Mouse (Mus musculus) heart, adult 2 months (tissue): Measurements from ENCODE around the gene Dido1. TPM values are rescaled to one million over a fixed set of nuclear protein-coding genes. Genes with fewer than 3 reads are reported as not detected.

Experiments
- DNase-seq, 2 experiments: peaks; one replicate each; pipeline ENCODE4 v3.0.0; 2021
- H3K27ac ChIP-seq: fragments of 200-600 bp; 2 replicates; pipeline ENCODE4 v1.8.1; 2022
- H3K27me3 ChIP-seq: fragments of 200-500 bp; 2 replicates; pipeline ENCODE4 v1.6.1; 2012; ENCODE audit warnings: mild to moderate bottlenecking, low read length, inconsistent platforms, mixed read lengths; ENCODE audit not compliant: control insufficient read depth, insufficient read depth
- H3K36me3 ChIP-seq: fragments of 200-500 bp; 2 replicates; pipeline ENCODE4 v1.6.1; 2012; ENCODE audit warnings: low read length, inconsistent platforms; ENCODE audit not compliant: control insufficient read depth, insufficient read depth
- H3K4me1 ChIP-seq: fragments of 200-500 bp; 2 replicates; pipeline ENCODE4 v1.6.1; 2011; ENCODE audit warnings: low read length; ENCODE audit not compliant: control insufficient read depth, insufficient read depth
- H3K4me3 ChIP-seq: fragments of 200-600 bp; 2 replicates; pipeline ENCODE4 v1.8.1; 2022
- H3K79me2 ChIP-seq: fragments of 200-500 bp; replicated peaks from 2 replicates; pipeline ENCODE4 v1.6.1; 2012; ENCODE audit warnings: mild to moderate bottlenecking, inconsistent platforms, low read length, moderate library complexity, mixed read lengths; ENCODE audit not compliant: control insufficient read depth, insufficient read depth
- H3K9ac ChIP-seq: fragments of 200-500 bp; 2 replicates; pipeline ENCODE4 v1.6.1; 2012; ENCODE audit warnings: low read depth, mild to moderate bottlenecking, control low read depth, inconsistent platforms, low read length, mixed read lengths
- CTCF ChIP-seq: fragments of 200-600 bp; IDR thresholded peaks from 2 replicates; pipeline ENCODE4 v1.8.1; 2022; ENCODE audit warnings: antibody characterized with exemption, mild to moderate bottlenecking, moderate library complexity
- EP300 ChIP-seq: fragments of 200-500 bp; IDR thresholded peaks from 2 replicates; pipeline ENCODE4 v1.6.1; 2011; ENCODE audit warnings: low read depth, low read length, control low read depth; ENCODE audit not compliant: insufficient read depth
- POLR2A ChIP-seq: fragments of 200-500 bp; IDR thresholded peaks from 2 replicates; pipeline ENCODE4 v1.6.1; 2011; ENCODE audit warnings: mild to moderate bottlenecking, low read depth, low read length, control low read depth; ENCODE audit not compliant: insufficient read depth
- WGBS: fragments of 180-500 bp; shearing (Covaris S2); methylation state at CpG from one replicate; pipeline ENCODE4 v1.1.7; 2018; 5-methylcytosine and 5-hydroxymethylcytosine counted together
- intact Hi-C: fragments of 180-260 bp; cut with DNase I; formaldehyde crosslinking; loops from one replicate; pipeline ENCODE4 v1.15.1; 2025
- polyA plus RNA-seq: library from polyadenylated mRNA; depleted of rRNA; stranded (reverse); fragments of >200 nt; gene quantifications from 2 replicates; pipeline ENCODE4 v1.2.3, GENCODE M21; 2012
- total RNA-seq, 2 experiments: library from RNA; stranded (reverse); gene quantifications; 2 replicates each; pipeline ENCODE4 v1.2.3; 2021

Dido1 gene
- total and polyA plus RNA-seq, 3 experiments = 8.6 to 30.8 (median 30.7) TPM

DNA sequence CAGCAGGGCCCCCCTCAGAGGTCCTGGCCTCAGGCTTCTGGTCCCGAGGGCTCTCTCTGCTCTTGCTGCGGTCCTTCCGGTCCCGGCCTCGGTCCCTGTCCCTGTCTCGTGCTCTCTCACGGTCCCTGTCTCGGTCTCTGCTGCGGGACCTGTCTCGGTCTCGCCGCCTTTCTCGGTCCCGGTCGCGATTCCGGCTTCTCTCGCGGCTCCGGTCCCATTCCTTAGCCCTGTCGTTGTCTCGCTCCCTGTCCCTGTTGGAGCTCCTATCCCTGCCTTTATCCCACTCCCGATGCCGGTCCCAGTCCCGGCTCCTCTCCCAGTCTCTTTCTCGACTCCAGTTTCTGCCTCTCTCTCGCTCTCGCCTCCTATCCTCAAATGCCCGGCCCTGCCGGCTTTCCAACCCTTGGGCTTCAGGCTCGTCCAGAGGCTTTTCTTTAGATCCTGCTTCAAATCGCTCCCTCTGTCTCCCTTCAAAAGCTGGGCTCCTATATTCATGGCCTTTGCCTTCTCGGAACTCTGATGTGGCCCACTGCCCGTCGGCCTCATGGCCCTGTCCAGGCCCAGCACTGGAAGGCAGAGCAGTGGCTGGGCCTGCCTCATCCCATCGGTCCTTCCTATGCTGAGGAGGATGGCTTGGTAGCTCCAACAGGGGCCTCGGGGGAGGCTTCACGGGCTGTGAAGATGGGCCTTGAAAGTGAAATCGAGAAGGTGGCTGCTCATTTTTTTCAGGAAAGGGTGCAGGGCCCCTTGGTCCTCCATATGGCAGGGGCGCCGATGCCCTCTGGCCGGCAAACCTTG lies 50.2 kb downstream of the Dido1 start:
- intact Hi-C loops = no loop called here
- no peak overlapping the region for H3K27ac ChIP-seq
- H3K4me1 ChIP-seq = no peaks in the 10 kb centered on the region
- no peaks in the 10 kb centered on the region for H3K79me2 ChIP-seq
- peak overlapping the region; percentile 24; the same call in 1 of the 2 replicates for H3K9ac ChIP-seq
- H3K4me3 ChIP-seq = no peak overlapping the region
- peak; percentile 11 to 33 for DNase-seq
- no peaks in the 10 kb centered on the region for H3K27me3 ChIP-seq
- H3K36me3 ChIP-seq = no peaks in the 10 kb centered on the region
- TF ChIP-seq POLR2A = no peak
- TF ChIP-seq EP300 = no peak
- no peak for TF ChIP-seq CTCF
- WGBS = 34% methylated on average over 42 of the region's 42 CpGs

DNA sequence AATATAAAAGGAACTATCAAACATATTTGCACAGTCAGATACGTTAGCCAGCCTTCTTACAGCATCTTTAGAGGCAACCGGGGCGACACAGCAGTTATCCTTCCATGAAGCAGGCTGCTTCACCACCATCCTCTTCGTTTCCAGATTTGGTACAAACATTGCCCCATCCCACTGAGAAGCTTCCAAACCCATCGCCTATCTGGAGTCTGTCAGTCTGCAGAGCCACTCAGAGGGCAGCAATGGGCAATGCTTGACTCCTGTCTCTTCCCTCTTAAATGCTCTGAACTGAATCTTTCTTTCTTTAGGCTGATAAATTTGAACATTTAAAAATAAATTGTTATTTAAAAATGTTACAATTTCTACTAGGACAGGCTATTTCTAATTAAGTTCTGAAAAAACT lies 51.4 kb downstream of the Dido1 start:
- no peaks in the 10 kb centered on the region for H3K4me1 ChIP-seq
- TF ChIP-seq EP300 (no peak), CTCF (no peak), POLR2A (no peak)
- no peak overlapping the region for H3K27ac ChIP-seq
- 88% methylated on average over 5 of the region's 5 CpGs for WGBS
- intact Hi-C loops = no loop called here
- no peaks in the 10 kb centered on the region for H3K36me3 ChIP-seq
- H3K9ac ChIP-seq = no peak overlapping the region
- H3K79me2 ChIP-seq = no peaks in the 10 kb centered on the region
- no peak for DNase-seq
- no peaks in the 10 kb centered on the region for H3K27me3 ChIP-seq
- no peak overlapping the region for H3K4me3 ChIP-seq

DNA sequence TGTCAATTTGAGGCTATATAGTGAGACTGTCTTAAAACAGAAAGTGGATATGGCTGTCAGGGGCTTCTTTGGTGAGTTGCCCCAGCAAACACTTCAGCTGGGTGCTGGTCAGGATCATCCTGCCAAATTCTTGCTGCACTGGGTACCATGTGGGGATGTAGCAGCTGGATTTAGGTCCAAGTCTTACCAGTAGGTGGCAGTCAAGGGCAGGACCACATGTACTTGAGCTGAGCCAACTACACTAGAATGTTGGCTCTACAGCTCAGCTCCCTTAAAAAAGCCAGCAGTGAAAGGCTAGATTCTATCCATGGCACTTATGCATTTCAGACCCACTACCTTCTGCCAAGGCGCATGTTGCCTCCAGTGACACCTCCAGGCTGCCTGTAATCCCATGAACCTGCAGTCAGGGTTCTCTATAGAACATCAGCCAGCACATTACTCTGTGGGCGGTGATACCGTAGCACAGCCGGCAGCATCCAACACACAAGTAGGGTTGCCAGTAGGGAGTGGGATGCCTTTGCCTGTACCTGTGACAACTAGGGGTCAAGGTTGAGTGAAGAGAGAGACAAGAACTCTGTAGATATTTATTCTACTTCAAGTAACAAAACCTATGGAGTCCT lies 52.3 kb downstream of the Dido1 start:
- no peak overlapping the region for H3K27ac ChIP-seq
- peak; percentile 53; the same call in 1 of the 2 replicates for TF ChIP-seq EP300
- TF ChIP-seq CTCF = peak; percentile 94
- no peak for TF ChIP-seq POLR2A
- WGBS = 69% methylated on average over 4 of the region's 4 CpGs
- no peak overlapping the region for H3K4me3 ChIP-seq
- intact Hi-C loops = loop anchor here (1.0 kb wide), 1 partner anchor 88 kb away; no protein-coding TSS in a partner anchor
- no peaks in the 10 kb centered on the region for H3K79me2 ChIP-seq
- H3K27me3 ChIP-seq = no peaks in the 10 kb centered on the region
- H3K4me1 ChIP-seq = no peaks in the 10 kb centered on the region
- DNase-seq = peak; percentile 65 to 67
- H3K36me3 ChIP-seq = no peaks in the 10 kb centered on the region
- H3K9ac ChIP-seq = no peak overlapping the region

DNA sequence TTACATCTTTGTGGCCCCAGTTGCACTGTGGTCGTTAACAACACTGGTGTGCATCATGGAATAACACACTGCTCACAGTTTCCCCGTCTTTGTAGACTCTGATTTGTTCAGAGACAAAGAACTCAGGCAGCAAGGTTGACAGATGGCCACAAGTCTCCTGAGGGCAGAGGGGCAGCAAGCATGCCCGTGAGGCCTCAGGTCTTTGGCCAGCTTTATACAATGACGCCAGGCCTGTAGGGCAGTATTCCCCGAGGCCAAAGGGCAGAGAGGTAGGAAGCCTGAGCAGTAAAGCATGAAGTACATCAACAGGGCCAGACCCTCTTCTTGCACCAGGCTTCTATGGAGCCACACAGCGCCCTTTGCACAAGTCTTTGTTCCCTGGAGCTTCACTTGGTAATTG lies 54.6 kb downstream of the Dido1 start:
- no peak for DNase-seq
- 65% methylated on average over 6 of the region's 6 CpGs for WGBS
- Histone ChIP-seq H3K36me3 (no peaks in the 10 kb centered on the region), H3K4me3 (no peak overlapping the region), H3K4me1 (no peaks in the 10 kb centered on the region), H3K79me2 (no peaks in the 10 kb centered on the region), H3K27me3 (no peaks in the 10 kb centered on the region), H3K27ac (no peak overlapping the region), H3K9ac (no peak overlapping the region)
- intact Hi-C loops = no loop called here
- TF ChIP-seq EP300 (no peak), CTCF (no peak), POLR2A (no peak)

GRCm38 (mm10) chr2:180654666-180655065 lies 55.1 kb downstream of the Dido1 start:
- H3K27ac ChIP-seq = no peak overlapping the region
- TF ChIP-seq EP300 (no peak), POLR2A (no peak), CTCF (no peak)
- H3K4me1 ChIP-seq = no peaks in the 10 kb centered on the region
- intact Hi-C loops = no loop called here
- DNase-seq = no peak
- H3K27me3 ChIP-seq = no peaks in the 10 kb centered on the region
- no peaks in the 10 kb centered on the region for H3K36me3 ChIP-seq
- H3K79me2 ChIP-seq = no peaks in the 10 kb centered on the region
- H3K4me3 ChIP-seq = no peak overlapping the region
- no peak overlapping the region for H3K9ac ChIP-seq
- 77% methylated on average over 7 of the region's 7 CpGs for WGBS

GRCm38 (mm10) chr2:180646841-180647240 lies 63.0 kb downstream of the Dido1 start:
- Histone ChIP-seq H3K9ac (no peak overlapping the region), H3K4me3 (no peak overlapping the region), H3K36me3 (no peaks in the 10 kb centered on the region), H3K4me1 (no peaks in the 10 kb centered on the region), H3K79me2 (no peaks in the 10 kb centered on the region), H3K27ac (no peak overlapping the region), H3K27me3 (peaks cover 6% of the 10 kb centered on the region)
- TF ChIP-seq CTCF (no peak), POLR2A (no peak), EP300 (no peak)
- intact Hi-C loops = no loop called here
- no peak for DNase-seq
